Mouse (Mus musculus): ENCODE data around the gene Rfx2. TPM values are rescaled to one million over a fixed set of nuclear protein-coding genes. Genes with fewer than 3 reads are reported as not detected.

Rfx2 gene
- polyA plus RNA-seq, 1 experiment = 3.2 TPM

DNA sequence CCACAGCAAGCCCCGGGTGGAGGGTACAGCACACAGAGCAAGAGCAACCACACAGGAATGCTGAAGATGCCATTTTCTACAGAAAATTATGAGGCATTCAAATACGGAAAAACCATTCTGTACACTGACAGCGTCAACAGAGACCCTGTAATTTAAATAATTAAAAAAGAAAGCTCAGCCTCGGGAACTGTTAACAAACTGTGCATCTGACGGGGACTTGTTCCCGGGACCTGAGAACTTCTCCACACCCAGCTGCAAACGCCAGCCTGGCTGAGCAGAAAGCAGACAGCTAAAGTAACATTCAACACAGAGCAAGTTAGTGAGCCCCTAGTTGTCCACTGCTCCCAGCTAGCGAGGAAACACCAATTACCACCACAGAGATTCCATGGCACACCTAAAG, 28.7 kb downstream of the Rfx2 start:
- no peak for TF ChIP-seq POLR2A (IDR thresholded peaks at IDR 0.05; ENCODE audit: extremely low read depth, insufficient read depth, low read length)
- no peak for TF ChIP-seq CTCF (IDR thresholded peaks at IDR 0.05; ENCODE audit: extremely low read depth, insufficient read depth, low read length)
- no peak overlapping the region for H3K4me3 ChIP-seq (ENCODE audit: insufficient read depth, low read length)
- H3K4me1 ChIP-seq (ENCODE audit: control insufficient read depth, insufficient read depth, low read length) = no peaks in the 10 kb centered on the region
- no peak overlapping the region for H3K27ac ChIP-seq (ENCODE audit: insufficient read depth, low read length)

DNA sequence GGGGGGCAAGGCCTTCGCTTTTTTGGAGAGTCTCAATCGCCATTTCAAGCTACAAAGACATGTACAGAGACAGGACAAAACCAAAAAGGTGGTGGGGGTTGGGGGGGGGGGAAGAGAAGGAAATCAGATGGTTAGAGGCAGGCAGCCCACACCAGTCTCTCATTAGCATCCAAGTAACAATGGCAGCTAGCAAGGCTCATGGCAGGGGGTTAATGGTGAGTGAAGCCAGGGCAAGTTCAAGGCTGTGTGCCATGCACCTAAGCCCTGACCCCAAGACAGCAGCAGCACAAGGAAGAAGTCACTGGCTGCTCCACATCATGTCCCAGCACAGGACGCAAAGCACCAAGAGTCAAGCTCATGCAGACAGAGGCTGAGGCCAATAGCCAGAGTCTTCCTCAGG, 31.5 kb downstream of the Rfx2 start:
- TF ChIP-seq POLR2A (IDR thresholded peaks at IDR 0.05; ENCODE audit: extremely low read depth, insufficient read depth, low read length) (no peak), CTCF (IDR thresholded peaks at IDR 0.05; ENCODE audit: extremely low read depth, insufficient read depth, low read length) (no peak)
- H3K27ac ChIP-seq (ENCODE audit: insufficient read depth, low read length) = no peak overlapping the region

DNA sequence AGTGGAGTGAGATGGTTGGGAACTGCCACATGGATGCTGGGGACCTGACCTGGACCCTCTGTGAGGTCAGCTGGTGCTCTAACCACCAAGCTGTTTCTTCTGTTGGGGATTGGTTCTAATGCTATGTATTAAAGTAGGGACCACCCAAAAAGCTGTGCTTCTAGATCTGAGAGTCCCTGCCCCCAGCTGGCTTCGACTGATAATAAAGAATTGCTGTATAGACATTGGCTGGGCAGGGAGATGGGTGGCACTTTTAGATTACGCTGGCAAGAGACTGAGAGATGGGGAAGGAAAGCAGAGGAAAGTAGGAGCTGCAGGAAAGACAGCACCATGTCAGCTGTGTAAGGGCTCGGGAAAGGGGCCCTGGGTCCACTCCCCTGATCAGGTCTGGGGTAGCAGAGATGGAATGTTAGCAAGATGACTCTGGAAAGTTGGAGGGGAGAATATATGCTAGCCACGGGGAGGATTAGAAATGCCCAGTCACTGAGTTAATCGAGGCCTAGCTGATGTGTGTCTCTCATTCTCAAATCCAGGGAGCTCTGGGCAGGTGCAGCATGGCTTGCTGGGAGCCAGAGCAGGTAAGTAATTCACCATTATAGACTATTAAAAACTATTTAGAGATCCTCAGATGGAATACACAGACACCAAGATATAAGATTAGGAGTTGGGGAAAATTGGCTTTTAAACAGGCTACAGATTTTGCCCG, 37.0 kb downstream of the Rfx2 start:
- no peak overlapping the region for H3K4me3 ChIP-seq (ENCODE audit: insufficient read depth, low read length)
- TF ChIP-seq CTCF (IDR thresholded peaks at IDR 0.05; ENCODE audit: extremely low read depth, insufficient read depth, low read length) (no peak), POLR2A (IDR thresholded peaks at IDR 0.05; ENCODE audit: extremely low read depth, insufficient read depth, low read length) (no peak)
- H3K4me1 ChIP-seq (ENCODE audit: control insufficient read depth, insufficient read depth, low read length) = no peaks in the 10 kb centered on the region
- no peak overlapping the region for H3K27ac ChIP-seq (ENCODE audit: insufficient read depth, low read length)

More for the DNA sequence above, 31.5 kb downstream of the Rfx2 start:
- H3K4me3 ChIP-seq (ENCODE audit: insufficient read depth, low read length) = no peak overlapping the region
- H3K4me1 ChIP-seq (ENCODE audit: control insufficient read depth, insufficient read depth, low read length) = no peaks in the 10 kb centered on the region

DNA sequence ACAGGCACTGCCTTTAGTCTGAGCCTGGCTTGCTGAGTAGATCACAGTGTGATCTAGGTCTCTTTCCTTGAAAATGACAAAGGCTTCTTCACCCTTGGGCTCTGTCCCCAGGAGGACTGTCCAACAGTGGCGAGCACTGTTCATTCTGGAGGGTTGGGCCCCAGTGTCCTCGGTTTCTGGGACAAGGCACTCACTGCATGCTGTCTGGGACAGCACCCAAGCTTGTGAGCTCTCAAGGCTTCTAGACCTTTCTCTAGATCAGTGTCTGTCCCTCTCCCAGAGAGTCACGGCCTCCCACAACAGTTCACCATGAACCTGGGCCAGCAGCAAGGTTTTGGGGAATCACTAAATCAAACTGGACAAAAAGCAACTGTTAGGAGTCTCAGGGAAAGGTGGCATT, 38.2 kb downstream of the Rfx2 start:
- H3K27ac ChIP-seq (ENCODE audit: insufficient read depth, low read length) = no peak overlapping the region
- TF ChIP-seq POLR2A (IDR thresholded peaks at IDR 0.05; ENCODE audit: extremely low read depth, insufficient read depth, low read length) (no peak), CTCF (IDR thresholded peaks at IDR 0.05; ENCODE audit: extremely low read depth, insufficient read depth, low read length) (no peak)
- H3K4me3 ChIP-seq (ENCODE audit: insufficient read depth, low read length) = no peak overlapping the region
- H3K4me1 ChIP-seq (ENCODE audit: control insufficient read depth, insufficient read depth, low read length) = no peaks in the 10 kb centered on the region

DNA sequence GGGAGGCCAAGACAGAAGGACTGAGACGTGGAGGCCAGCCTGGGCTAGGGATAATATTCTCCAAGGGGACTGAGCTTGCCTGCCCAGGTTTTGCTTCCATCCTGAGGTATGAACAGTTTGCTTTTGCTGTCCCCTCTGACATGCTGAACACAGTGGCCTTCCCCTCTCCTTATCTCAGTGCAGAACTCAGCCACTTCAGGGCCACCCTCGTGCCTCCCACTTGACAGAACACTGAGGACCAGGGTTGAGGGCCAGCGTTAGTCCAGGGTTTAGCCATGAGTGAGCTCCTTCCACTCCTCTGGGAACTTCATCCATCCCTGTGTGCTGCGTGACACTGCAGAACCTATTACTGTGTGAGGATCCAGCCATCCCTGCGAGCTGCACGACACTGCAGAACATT, 41.5 kb downstream of the Rfx2 start:
- TF ChIP-seq CTCF (IDR thresholded peaks at IDR 0.05; ENCODE audit: extremely low read depth, insufficient read depth, low read length) (no peak), POLR2A (IDR thresholded peaks at IDR 0.05; ENCODE audit: extremely low read depth, insufficient read depth, low read length) (no peak)
- H3K27ac ChIP-seq (ENCODE audit: insufficient read depth, low read length) = no peak overlapping the region
- no peaks in the 10 kb centered on the region for H3K4me1 ChIP-seq (ENCODE audit: control insufficient read depth, insufficient read depth, low read length)
- H3K4me3 ChIP-seq (ENCODE audit: insufficient read depth, low read length) = no peak overlapping the region

DNA sequence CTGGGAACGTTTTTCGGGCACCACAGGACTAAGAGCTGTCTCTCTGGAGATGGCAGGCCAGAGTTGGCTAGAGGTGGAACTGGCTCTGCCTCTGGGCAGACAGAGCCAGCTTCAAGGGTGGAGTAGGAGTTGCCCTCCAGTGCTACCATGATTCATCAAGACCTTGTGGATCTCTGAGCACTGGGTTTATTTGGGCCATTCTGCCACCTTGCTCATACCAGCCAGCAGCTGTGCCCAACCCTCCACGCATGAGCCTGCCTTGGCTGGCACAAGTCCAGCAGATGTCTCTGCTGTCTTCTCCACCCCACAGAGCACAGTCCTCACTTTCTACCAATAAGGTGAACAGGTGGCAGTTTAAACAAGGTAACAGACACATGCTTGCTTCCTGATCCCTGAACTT, 41.9 kb downstream of the Rfx2 start:
- Histone ChIP-seq H3K4me3 (ENCODE audit: insufficient read depth, low read length) (no peak overlapping the region), H3K27ac (ENCODE audit: insufficient read depth, low read length) (no peak overlapping the region), H3K4me1 (ENCODE audit: control insufficient read depth, insufficient read depth, low read length) (no peaks in the 10 kb centered on the region)
- no peak for TF ChIP-seq CTCF (IDR thresholded peaks at IDR 0.05; ENCODE audit: extremely low read depth, insufficient read depth, low read length)
- no peak for TF ChIP-seq POLR2A (IDR thresholded peaks at IDR 0.05; ENCODE audit: extremely low read depth, insufficient read depth, low read length)

DNA sequence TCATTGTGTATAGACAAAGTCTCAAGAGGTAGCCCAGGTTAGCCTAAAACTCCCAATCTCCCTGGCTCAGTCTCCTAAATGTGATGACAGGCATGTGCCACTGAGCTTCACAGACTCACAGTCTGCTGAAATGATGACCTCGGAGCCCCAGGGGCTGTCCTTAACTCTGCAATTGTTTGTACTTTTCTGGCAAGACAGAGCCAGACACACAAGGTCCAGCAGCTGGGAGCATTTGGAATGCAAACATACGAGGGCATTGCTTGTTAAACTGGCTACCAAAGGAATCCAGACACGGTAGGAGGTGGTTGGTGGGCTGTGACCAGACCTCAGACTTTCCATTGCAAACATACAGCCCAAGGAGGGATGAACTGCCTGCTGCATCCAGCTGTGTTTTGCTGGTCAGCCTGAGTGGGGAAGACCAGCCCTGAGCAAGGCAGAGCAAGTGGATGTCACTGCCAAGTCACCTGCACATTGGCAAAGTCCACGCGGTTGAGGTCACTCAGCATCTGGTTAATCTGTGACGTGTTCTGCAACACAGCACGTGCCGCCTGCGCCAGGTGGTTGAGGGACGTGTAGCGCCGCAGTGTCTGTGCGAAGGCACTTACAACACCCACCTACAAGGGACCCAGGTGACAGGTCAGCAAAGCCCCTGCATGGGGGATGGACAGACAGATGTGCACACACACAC, 50.4 kb downstream of the Rfx2 start:
- TF ChIP-seq POLR2A (IDR thresholded peaks at IDR 0.05; ENCODE audit: extremely low read depth, insufficient read depth, low read length) (no peak), CTCF (IDR thresholded peaks at IDR 0.05; ENCODE audit: extremely low read depth, insufficient read depth, low read length) (no peak)
- H3K4me3 ChIP-seq (ENCODE audit: insufficient read depth, low read length) = no peak overlapping the region
- no peaks in the 10 kb centered on the region for H3K4me1 ChIP-seq (ENCODE audit: control insufficient read depth, insufficient read depth, low read length)
- H3K27ac ChIP-seq (ENCODE audit: insufficient read depth, low read length) = no peak overlapping the region

DNA sequence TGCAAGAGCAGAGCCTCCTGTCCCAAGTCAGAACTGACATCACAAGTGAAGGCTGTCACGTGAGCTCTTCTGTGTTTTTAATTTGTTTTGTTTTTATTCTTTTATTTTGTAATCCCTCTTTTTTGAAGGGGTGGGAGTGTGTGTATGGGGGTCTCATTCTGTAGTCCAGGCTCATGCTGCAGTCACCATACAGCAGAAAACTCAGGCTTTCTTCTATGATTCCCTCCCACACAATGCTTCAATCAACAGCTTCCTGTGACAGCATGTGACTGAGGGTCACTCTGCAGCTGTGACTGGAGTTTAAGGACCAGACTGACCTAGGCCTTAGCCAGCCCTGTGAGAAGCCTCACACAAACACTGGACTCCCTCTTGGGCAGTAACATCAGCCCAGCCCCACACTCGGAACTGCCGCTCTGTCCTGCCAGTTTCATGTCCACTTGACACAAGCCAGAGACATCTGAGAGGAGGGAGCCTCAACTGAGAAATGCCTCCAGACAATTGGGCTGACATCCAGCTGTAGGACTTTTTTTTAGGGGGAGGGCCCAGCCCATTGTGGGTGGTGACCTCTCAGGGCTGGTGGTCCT, 51.9 kb downstream of the Rfx2 start:
- TF ChIP-seq CTCF (IDR thresholded peaks at IDR 0.05; ENCODE audit: extremely low read depth, insufficient read depth, low read length) (no peak), POLR2A (IDR thresholded peaks at IDR 0.05; ENCODE audit: extremely low read depth, insufficient read depth, low read length) (no peak)
- no peak overlapping the region for H3K27ac ChIP-seq (ENCODE audit: insufficient read depth, low read length)
- no peaks in the 10 kb centered on the region for H3K4me1 ChIP-seq (ENCODE audit: control insufficient read depth, insufficient read depth, low read length)
- no peak overlapping the region for H3K4me3 ChIP-seq (ENCODE audit: insufficient read depth, low read length)

DNA sequence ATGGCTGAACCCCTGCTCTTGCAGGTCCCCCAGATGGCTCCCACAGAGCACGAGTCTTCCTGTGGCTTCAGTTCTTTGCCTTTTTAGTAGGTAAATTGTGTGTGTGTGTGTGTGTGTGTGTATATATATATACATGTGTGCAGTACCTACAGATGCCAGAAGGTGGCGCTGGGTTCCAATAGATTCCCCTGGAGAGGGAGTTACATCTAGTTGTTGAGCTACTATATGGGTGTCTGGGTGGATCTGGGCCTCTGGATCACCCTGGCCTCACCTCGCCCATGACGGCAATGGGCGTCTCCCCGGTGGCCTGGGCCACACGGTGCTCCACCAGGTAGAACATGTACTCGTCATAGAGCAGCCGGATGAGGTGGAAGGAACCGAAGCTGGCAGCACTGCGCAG, 53.2 kb downstream of the Rfx2 start:
- TF ChIP-seq POLR2A (IDR thresholded peaks at IDR 0.05; ENCODE audit: extremely low read depth, insufficient read depth, low read length) (no peak), CTCF (IDR thresholded peaks at IDR 0.05; ENCODE audit: extremely low read depth, insufficient read depth, low read length) (no peak)

DNA sequence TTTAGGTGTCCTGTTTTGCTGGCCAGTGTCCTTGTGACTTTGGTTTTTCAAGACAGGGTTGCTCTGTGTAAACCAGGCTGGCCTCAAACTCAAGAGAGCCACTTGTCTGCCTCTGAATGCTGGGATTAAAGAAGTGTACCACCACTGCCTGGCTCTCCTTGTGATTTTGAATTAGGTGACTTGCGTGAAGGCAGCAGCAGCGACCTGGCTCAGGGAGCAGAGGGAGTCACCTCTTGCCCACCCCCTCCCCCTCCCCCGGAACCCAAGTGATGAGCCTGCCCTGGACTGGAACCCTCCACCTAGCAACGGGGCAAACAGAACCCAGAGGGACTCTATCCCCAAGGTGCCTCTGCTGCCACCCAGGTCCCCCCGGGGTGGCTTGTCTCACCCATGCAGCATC, 60.9 kb downstream of the Rfx2 start, which contains the start of gene Prr22:
Gene Prr22 (plus strand): TSS at position 301 of the 400 bp plus-strand sequence.
- H3K4me1 ChIP-seq (ENCODE audit: control insufficient read depth, insufficient read depth, low read length) = no peaks in the 10 kb centered on the region
- no peak within 1 kb of the TSS for H3K27ac ChIP-seq (ENCODE audit: insufficient read depth, low read length)
- TF ChIP-seq POLR2A (IDR thresholded peaks at IDR 0.05; ENCODE audit: extremely low read depth, insufficient read depth, low read length) (no peak), CTCF (IDR thresholded peaks at IDR 0.05; ENCODE audit: extremely low read depth, insufficient read depth, low read length) (no peak)
- no peak within 1 kb of the TSS for H3K4me3 ChIP-seq (ENCODE audit: insufficient read depth, low read length)

More for the DNA sequence above, 53.2 kb downstream of the Rfx2 start:
- Histone ChIP-seq H3K27ac (ENCODE audit: insufficient read depth, low read length) (no peak overlapping the region), H3K4me3 (ENCODE audit: insufficient read depth, low read length) (no peak overlapping the region), H3K4me1 (ENCODE audit: control insufficient read depth, insufficient read depth, low read length) (no peaks in the 10 kb centered on the region)
